Mouse (Mus musculus): ENCODE results near the gene Rasgrp2. TPM values are rescaled to one million over a fixed set of nuclear protein-coding genes. Genes with fewer than 3 reads are reported as not detected.

Gene Rasgrp2
- polyA plus RNA-seq, 1 experiment from 2014 or later = 18.6 TPM

GRCm38 (mm10) chr19:6426703-6427500 lies 27.8 kb downstream of the Rasgrp2 start:
- WGBS = 26% methylated on average over 13 of the region's 13 CpGs
- H3K4me1 ChIP-seq = peaks cover 25% of the 10 kb centered on the region
- H3K36me3 ChIP-seq (replicated peaks) = no peaks in the 10 kb centered on the region
- H3K4me3 ChIP-seq = no peak overlapping the region
- peaks cover 97% of the 10 kb centered on the region for H3K27me3 ChIP-seq (replicated peaks; ENCODE audit: low read depth, poor library complexity, severe bottlenecking)
- DNase-seq (ENCODE audit: low spot score) = peak; percentile 82
- no peak overlapping the region for H3K27ac ChIP-seq (replicated peaks)
- H3K9me3 ChIP-seq = no peaks in the 10 kb centered on the region

GRCm38 (mm10) chr19:6427653-6428434 lies 28.7 kb downstream of the Rasgrp2 start:
- Histone ChIP-seq H3K27ac (replicated peaks) (no peak overlapping the region), H3K9me3 (no peaks in the 10 kb centered on the region), H3K36me3 (replicated peaks) (no peaks in the 10 kb centered on the region), H3K27me3 (replicated peaks; ENCODE audit: low read depth, poor library complexity, severe bottlenecking) (peaks cover 95% of the 10 kb centered on the region), H3K4me1 (peaks cover 25% of the 10 kb centered on the region), H3K4me3 (peak overlapping the region; percentile 57)
- under 1% methylated on average over 94 of the region's 94 CpGs for WGBS
- DNase-seq (ENCODE audit: low spot score) = peak; percentile 61

GRCm38 (mm10) chr19:6428501-6429200 lies 29.5 kb downstream of the Rasgrp2 start:
- peaks cover 25% of the 10 kb centered on the region for H3K4me1 ChIP-seq
- no peaks in the 10 kb centered on the region for H3K9me3 ChIP-seq
- peak; percentile 73 for DNase-seq (ENCODE audit: low spot score)
- no peaks in the 10 kb centered on the region for H3K36me3 ChIP-seq (replicated peaks)
- no peak overlapping the region for H3K27ac ChIP-seq (replicated peaks)
- peak overlapping the region; percentile 57 for H3K4me3 ChIP-seq
- under 1% methylated on average over 60 of the region's 60 CpGs for WGBS
- peaks cover 87% of the 10 kb centered on the region for H3K27me3 ChIP-seq (replicated peaks; ENCODE audit: low read depth, poor library complexity, severe bottlenecking)

GRCm38 (mm10) chr19:6443016-6443415 lies 43.9 kb downstream of the Rasgrp2 start:
- no peak for DNase-seq (ENCODE audit: low spot score)
- 65% methylated on average over 10 of the region's 10 CpGs for WGBS
- H3K9me3 ChIP-seq = no peaks in the 10 kb centered on the region

GRCm38 (mm10) chr19:6445761-6446423 lies 46.8 kb downstream of the Rasgrp2 start:
- WGBS = 24% methylated on average over 10 of the region's 10 CpGs
- Histone ChIP-seq H3K27ac (replicated peaks) (peak overlapping the region; percentile 37), H3K4me1 (peaks cover 29% of the 10 kb centered on the region), H3K4me3 (peak overlapping the region; percentile 11; the same call in 1 of the 2 replicates), H3K27me3 (replicated peaks; ENCODE audit: low read depth, poor library complexity, severe bottlenecking) (peaks cover 68% of the 10 kb centered on the region), H3K9me3 (no peaks in the 10 kb centered on the region), H3K36me3 (replicated peaks) (no peaks in the 10 kb centered on the region)
- peak; percentile 49 for DNase-seq (ENCODE audit: low spot score)

More at GRCm38 (mm10) chr19:6443016-6443415, 43.9 kb downstream of the Rasgrp2 start:
- H3K36me3 ChIP-seq (replicated peaks) = no peaks in the 10 kb centered on the region
- H3K4me3 ChIP-seq = no peak overlapping the region
- H3K4me1 ChIP-seq = peaks cover 24% of the 10 kb centered on the region
- peaks cover 42% of the 10 kb centered on the region for H3K27me3 ChIP-seq (replicated peaks; ENCODE audit: low read depth, poor library complexity, severe bottlenecking)
- H3K27ac ChIP-seq (replicated peaks) = no peak overlapping the region

GRCm38 (mm10) chr19:6446736-6447437 lies 47.7 kb downstream of the Rasgrp2 start:
- 58% methylated on average over 7 of the region's 7 CpGs for WGBS
- Histone ChIP-seq H3K36me3 (replicated peaks) (no peaks in the 10 kb centered on the region), H3K9me3 (no peaks in the 10 kb centered on the region), H3K27me3 (replicated peaks; ENCODE audit: low read depth, poor library complexity, severe bottlenecking) (peaks cover 68% of the 10 kb centered on the region), H3K27ac (replicated peaks) (no peak overlapping the region), H3K4me3 (no peak overlapping the region), H3K4me1 (peaks cover 32% of the 10 kb centered on the region)
- no peak for DNase-seq (ENCODE audit: low spot score)

- H3K4me3 ChIP-seq = no peak overlapping the region
- WGBS = 51% methylated on average over 5 of the region's 5 CpGs
- peaks cover 67% of the 10 kb centered on the region for H3K27me3 ChIP-seq (replicated peaks; ENCODE audit: low read depth, poor library complexity, severe bottlenecking)
- no peak for DNase-seq (ENCODE audit: low spot score)
- 0 out of 2 replicates have a peak overlapping the region, but pooled peaks have one; percentile 7 for H3K27ac ChIP-seq (replicated peaks)
- H3K36me3 ChIP-seq (replicated peaks) = no peaks in the 10 kb centered on the region
- no peaks in the 10 kb centered on the region for H3K9me3 ChIP-seq
- peaks cover 49% of the 10 kb centered on the region for H3K4me1 ChIP-seq
These were observed 49.6 kb downstream of the Rasgrp2 start for GRCm38 (mm10) chr19:6448752-6449151.

- no peaks in the 10 kb centered on the region for H3K9me3 ChIP-seq
- DNase-seq (ENCODE audit: low spot score) = no peak
- peaks cover 71% of the 10 kb centered on the region for H3K27me3 ChIP-seq (replicated peaks; ENCODE audit: low read depth, poor library complexity, severe bottlenecking)
- no peaks in the 10 kb centered on the region for H3K36me3 ChIP-seq (replicated peaks)
- 72% methylated on average over 7 of the region's 7 CpGs for WGBS
- H3K27ac ChIP-seq (replicated peaks) = no peak overlapping the region
- H3K4me1 ChIP-seq = peaks cover 55% of the 10 kb centered on the region
- no peak overlapping the region for H3K4me3 ChIP-seq
These were observed 50.7 kb downstream of the Rasgrp2 start for GRCm38 (mm10) chr19:6449841-6450240.

- 23% methylated on average over 6 of the region's 6 CpGs for WGBS
- Histone ChIP-seq H3K4me1 (peaks cover 35% of the 10 kb centered on the region), H3K4me3 (no peak overlapping the region), H3K27me3 (replicated peaks; ENCODE audit: low read depth, poor library complexity, severe bottlenecking) (peaks cover 50% of the 10 kb centered on the region), H3K27ac (replicated peaks) (peak overlapping the region; percentile 69), H3K9me3 (no peaks in the 10 kb centered on the region), H3K36me3 (replicated peaks) (no peaks in the 10 kb centered on the region)
- peak; percentile 79 for DNase-seq (ENCODE audit: low spot score)
These were observed 52.9 kb downstream of the Rasgrp2 start for GRCm38 (mm10) chr19:6452030-6452494.

GRCm38 (mm10) chr19:6452672-6453310 lies 53.7 kb downstream of the Rasgrp2 start:
- Histone ChIP-seq H3K27me3 (replicated peaks; ENCODE audit: low read depth, poor library complexity, severe bottlenecking) (peaks cover 45% of the 10 kb centered on the region), H3K36me3 (replicated peaks) (no peaks in the 10 kb centered on the region), H3K27ac (replicated peaks) (peak overlapping the region; percentile 44; the same call in 1 of the 2 replicates), H3K9me3 (no peaks in the 10 kb centered on the region), H3K4me1 (peaks cover 31% of the 10 kb centered on the region), H3K4me3 (no peak overlapping the region)
- WGBS = 60% methylated on average over 9 of the region's 9 CpGs
- no peak for DNase-seq (ENCODE audit: low spot score)

- H3K27me3 ChIP-seq (replicated peaks; ENCODE audit: low read depth, poor library complexity, severe bottlenecking) = peaks cover 41% of the 10 kb centered on the region
- no peak overlapping the region for H3K4me3 ChIP-seq
- no peaks in the 10 kb centered on the region for H3K9me3 ChIP-seq
- H3K36me3 ChIP-seq (replicated peaks) = no peaks in the 10 kb centered on the region
- no peak for DNase-seq (ENCODE audit: low spot score)
- H3K4me1 ChIP-seq = peaks cover 28% of the 10 kb centered on the region
- WGBS = 83% methylated on average over 8 of the region's 8 CpGs
- 0 out of 2 replicates have a peak overlapping the region, but pooled peaks have one; percentile 44 for H3K27ac ChIP-seq (replicated peaks)
These were observed 54.2 kb downstream of the Rasgrp2 start for GRCm38 (mm10) chr19:6453349-6453748.

All from embryonic facial prominence, embryonic 10.5 days (tissue).